Mouse (Mus musculus) telencephalon, adult 2 months (tissue): Measurements from ENCODE around the gene Akap8.

Experiments used
- DNase-seq: peaks from one replicate; pipeline ENCODE4 v3.0.0-alpha.2; 2011; ENCODE audit warnings: low read depth, low spot score

The Akap8 gene

GRCm38 (mm10) chr17:32349037-32349732 lies 28.1 kb upstream of the Akap8 start:
- peak; percentile 71 for DNase-seq

DNA sequence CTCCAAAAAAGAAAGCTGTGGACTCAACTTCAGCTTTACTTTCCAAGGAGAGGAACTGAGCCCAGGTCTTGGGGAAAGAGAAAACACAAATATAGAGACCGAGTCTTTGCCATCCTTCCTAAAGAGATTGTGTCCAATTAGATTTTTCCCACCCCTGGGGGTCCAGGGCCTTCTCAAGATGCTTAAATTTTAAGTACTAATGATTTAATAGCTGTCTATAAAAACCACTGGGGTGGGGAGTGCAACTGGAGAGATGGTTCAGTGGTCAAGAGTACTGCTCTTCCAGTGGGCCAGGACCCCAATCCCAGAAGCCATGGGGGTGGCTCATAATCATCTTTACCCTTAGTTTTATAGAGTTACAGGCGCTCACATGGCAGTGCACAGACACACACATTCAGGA lies 27.4 kb upstream of the Akap8 start:
- no peak for DNase-seq

DNA sequence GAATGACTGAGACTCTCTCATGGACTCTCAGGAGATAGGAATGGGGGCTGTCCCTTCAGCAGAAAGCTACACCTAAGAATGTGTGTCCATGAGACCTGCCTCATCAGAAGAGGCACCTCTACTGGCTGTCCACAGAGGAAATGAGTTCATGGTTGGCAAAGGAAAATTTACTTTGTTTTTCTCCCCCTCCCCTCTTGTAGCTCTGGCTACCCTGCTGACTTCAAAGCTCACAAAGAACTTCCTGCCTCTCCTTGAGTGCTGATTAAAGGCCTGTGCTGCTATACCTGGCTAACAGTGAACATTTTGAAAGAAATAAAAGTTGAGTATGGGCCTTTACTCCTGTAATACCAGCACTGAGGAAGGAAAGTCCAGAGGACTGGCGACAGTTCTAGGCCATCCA lies 20.1 kb upstream of the Akap8 start:
- no peak for DNase-seq

DNA sequence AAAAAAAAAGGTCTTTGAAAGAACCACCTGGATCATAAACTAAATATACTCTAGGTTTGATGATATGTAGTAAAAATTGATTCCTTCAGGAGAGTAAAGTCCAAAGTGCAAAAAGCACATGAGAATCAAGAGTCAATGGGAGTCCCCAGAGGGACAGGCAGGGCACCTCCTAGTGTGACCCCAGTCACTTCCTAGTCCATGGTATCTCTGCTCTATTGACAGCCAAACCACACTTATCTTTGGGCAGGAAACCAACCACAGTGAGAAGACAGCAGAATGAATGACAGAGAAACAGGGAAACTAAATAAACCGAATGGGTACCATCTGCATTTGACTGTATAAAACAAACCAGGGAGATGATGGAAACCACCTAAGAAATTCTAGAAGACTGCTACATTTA lies 19.1 kb upstream of the Akap8 start:
- DNase-seq = no peak

GRCm38 (mm10) chr17:32335869-32336268 lies 14.8 kb upstream of the Akap8 start:
- DNase-seq = peak; percentile 19

DNA sequence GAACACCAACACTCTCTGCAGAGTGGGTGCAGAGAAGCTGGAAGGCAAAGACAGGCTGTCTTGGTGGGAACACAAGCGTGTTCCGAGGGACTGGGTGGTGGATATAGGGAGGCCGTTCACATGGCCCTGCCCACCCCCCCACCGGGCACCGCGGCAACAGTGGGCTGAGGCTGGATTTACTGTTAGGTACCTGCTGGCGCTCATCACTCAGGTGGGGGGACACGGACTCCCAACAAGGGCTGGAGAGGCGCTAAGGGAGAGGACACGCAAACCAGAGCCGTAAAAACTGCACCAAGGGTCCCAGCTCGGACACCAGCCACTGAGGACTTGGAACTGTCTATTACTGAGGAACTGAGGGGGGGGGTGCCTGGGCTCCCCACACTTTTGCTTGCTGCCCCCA lies 13.9 kb upstream of the Akap8 start:
- no peak for DNase-seq

- DNase-seq = no peak
Measured at GRCm38 (mm10) chr17:32333675-32334303, 12.8 kb upstream of the Akap8 start.

GRCm38 (mm10) chr17:32327501-32327900 lies 6.5 kb upstream of the Akap8 start:
- DNase-seq = no peak

DNA sequence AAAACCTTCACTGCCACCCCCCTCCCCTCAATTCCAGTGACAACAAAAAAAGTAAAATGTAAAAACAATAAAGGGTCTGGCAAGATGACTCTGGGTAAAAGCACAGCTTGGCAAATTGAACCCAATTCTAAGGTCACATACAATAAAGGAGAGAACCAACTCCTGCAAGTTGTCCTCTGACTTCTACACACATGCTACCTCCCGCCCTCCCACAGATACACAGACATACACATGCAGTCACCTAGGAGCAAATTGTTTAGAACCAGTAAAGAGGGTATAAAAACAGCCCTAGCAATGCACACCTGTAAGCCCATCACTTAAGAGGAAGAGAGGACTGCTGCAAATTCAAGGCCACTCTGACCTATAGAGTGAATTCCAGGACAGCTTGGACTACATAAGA lies 1.8 kb upstream of the Akap8 start:
- DNase-seq = no peak

DNA sequence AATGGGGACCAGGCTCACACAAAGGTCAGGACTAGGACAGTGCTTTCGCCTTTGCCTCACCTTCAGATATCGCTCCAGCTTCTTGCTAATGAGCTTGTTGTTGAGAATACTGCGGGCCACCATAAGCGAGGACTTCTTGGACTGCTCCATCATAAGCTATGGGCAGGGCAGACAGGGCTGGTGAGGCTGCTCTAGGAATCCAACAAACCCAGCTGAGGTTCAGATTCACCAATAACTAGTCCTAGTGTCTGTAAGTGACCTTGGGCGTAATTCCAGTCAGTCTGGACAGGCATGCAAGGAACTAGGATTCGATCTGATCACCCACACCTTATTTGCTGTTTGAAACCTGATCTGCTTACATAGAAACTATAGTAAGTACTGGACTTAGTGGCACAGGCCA lies 798 bp upstream of the Akap8 start:
- DNase-seq = peak; percentile 6

GRCm38 (mm10) chr17:32321390-32321734 lies 324 bp upstream of the Akap8 start:
- no peak for DNase-seq

DNA sequence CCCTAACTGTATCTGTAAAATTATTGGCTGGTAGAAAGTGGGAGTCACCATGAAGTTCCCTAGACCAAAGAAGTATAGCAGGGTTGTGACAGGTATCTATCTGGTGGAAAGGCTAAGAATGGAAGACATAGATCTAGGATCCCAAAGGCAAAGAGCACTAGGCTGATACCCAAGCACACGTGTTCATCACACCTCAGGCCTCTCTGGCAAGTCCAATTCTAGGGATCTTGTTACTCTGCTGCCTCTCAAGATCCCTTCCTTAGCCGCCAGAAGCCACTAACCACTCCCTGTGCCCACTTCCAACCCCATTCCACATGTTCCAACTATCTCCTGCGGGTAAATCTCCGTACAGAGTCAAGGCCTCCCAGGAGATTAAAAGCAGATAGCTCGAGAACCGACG lies 1.1 kb downstream of the Akap8 start:
- peak; percentile 4 for DNase-seq

GRCm38 (mm10) chr17:32317708-32318107 lies 3.3 kb downstream of the Akap8 start:
- DNase-seq = no peak

- no peak for DNase-seq
Measured at GRCm38 (mm10) chr17:32317032-32317431, 4.0 kb downstream of the Akap8 start.

GRCm38 (mm10) chr17:32315560-32315959 lies 5.5 kb downstream of the Akap8 start:
- no peak for DNase-seq

GRCm38 (mm10) chr17:32313892-32314291 lies 7.1 kb downstream of the Akap8 start:
- no peak for DNase-seq

GRCm38 (mm10) chr17:32312801-32313200 lies 8.2 kb downstream of the Akap8 start:
- no peak for DNase-seq

DNA sequence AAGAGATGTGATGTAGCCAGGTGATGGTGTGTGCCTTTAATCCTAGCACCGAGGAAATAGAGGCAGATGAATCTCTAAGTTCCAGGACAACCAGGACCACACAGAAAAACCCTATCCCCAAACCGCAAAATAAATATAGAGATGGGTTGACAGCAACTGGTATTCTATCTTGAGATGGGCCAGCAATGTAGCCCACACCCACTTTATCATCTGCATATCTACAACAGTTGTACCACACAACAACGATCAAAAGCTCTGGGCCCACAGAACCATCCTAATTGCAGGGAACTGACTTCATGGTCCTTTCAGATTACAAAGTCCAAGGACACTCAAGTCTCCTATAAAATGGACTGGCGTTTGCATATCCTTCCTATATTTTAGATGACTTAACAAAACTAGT lies 13.1 kb downstream of the Akap8 start:
- DNase-seq = no peak

DNA sequence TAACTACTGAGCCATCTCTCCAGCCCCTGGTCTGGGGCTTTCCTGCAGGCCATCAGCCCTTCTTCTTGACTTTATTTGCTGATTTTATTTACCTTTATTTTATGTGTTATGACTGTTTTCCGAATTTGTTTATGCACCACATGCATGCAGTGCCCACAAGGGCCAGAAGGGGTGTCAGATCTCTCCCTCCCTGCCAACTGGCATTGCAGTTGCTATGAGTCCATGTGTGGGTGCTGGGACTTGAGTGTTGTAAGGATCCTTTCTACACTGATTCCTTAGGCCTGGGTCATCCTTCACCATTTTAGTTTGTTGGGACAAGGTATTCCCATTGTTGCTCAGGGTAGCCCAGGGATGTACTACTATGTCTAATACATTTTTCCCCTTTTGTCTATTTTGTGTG lies 22.9 kb downstream of the Akap8 start:
- DNase-seq = no peak

- DNase-seq = no peak
Measured at GRCm38 (mm10) chr17:32295901-32296300, 25.1 kb downstream of the Akap8 start.

GRCm38 (mm10) chr17:32295160-32295559 lies 25.9 kb downstream of the Akap8 start:
- DNase-seq = no peak

- DNase-seq = no peak
Measured at GRCm38 (mm10) chr17:32285138-32285670, 35.8 kb downstream of the Akap8 start.
